Mouse (Mus musculus) C2C12 (cell line): ENCODE results near the gene Zfp341.

ENCODE experiments used
- CEBPB ChIP-seq: IDR thresholded peaks from one replicate; pipeline ENCODE4 v1.6.1; 2011; ENCODE audit warnings: low read depth, mild to moderate bottlenecking, control low read depth, moderate library complexity
- CTCF ChIP-seq: IDR thresholded peaks from one replicate; pipeline ENCODE4 v1.5.1; 2011; ENCODE audit not compliant: control insufficient read depth, insufficient read depth, insufficient read length
- FOSL1 ChIP-seq: IDR thresholded peaks from one replicate; pipeline ENCODE4 v1.8.0; 2011; ENCODE audit warnings: mild to moderate bottlenecking, low read length; ENCODE audit not compliant: poor library complexity, insufficient read depth, severe bottlenecking
- MAX ChIP-seq: IDR thresholded peaks from one replicate; pipeline ENCODE4 v1.6.1; 2011; ENCODE audit warnings: mild to moderate bottlenecking, control low read depth
- MYOG ChIP-seq: IDR thresholded peaks from one replicate; pipeline ENCODE4 v1.6.1; 2011; ENCODE audit not compliant: control insufficient read depth, insufficient read length; ENCODE audit errors: extremely low read depth
- USF1 ChIP-seq: IDR thresholded peaks from one replicate; pipeline ENCODE4 v1.6.1; 2011; ENCODE audit warnings: low read depth, mild to moderate bottlenecking, control low read depth, moderate library complexity

DNA sequence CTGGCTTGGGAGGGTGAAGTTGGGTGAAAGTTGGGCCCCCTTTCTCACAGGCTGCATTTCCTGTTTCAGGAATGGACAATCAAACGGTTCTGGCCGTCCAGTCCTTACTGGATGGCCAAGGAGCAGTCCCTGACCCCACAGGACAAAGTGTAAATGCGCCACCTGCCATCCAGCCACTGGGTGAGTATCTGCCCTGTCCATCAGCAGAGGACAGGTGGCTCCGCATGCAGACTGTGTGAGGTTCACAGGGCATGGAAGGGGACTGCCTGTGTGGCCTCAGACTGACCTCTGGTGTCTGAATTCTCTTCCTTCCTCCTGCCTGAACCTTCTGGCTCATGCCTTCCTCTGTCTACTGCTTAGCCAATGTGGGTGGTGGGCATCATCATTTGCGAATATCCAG is 8.6 kb downstream of the Zfp341 start:
- TF ChIP-seq USF1 (no peak), FOSL1 (no peak), CTCF (no peak), MYOG (no peak), MAX (no peak), CEBPB (no peak)
